Mouse (Mus musculus) myocyte (in vitro differentiated cells): ENCODE results near the gene Rapgef5.

Experiments
- CEBPB ChIP-seq: IDR thresholded peaks from 2 replicates; pipeline ENCODE4 v1.6.1; 2011; ENCODE audit warnings: mild to moderate bottlenecking, moderate library complexity; ENCODE audit not compliant: poor library complexity, insufficient read depth, severe bottlenecking
- MYOD1 ChIP-seq, 3 experiments: IDR thresholded peaks; one replicate each; pipeline ENCODE4 v1.6.1; 2011; ENCODE audit warnings: control low read depth in 2 of 3, low read depth in 2 of 3, mild to moderate bottlenecking in 2 of 3, moderate library complexity in 1 of 3; ENCODE audit not compliant: insufficient read length in 2 of 3, control insufficient read depth in 1 of 3
- MYOG ChIP-seq, 3 experiments: IDR thresholded peaks; one replicate each; pipeline ENCODE4 v1.6.1; 2011; ENCODE audit warnings: control low read depth in 2 of 3, low read depth in 2 of 3, mild to moderate bottlenecking in 2 of 3; ENCODE audit not compliant: insufficient read length in 2 of 3, control insufficient read depth in 1 of 3, insufficient read depth in 1 of 3
- POLR2A ChIP-seq: IDR thresholded peaks from one replicate; pipeline ENCODE4 v1.6.1; 2011; ENCODE audit warnings: low read depth, mild to moderate bottlenecking, control low read depth, moderate library complexity; ENCODE audit not compliant: insufficient read length
- TCF12 ChIP-seq: IDR thresholded peaks from one replicate; pipeline ENCODE4 v1.6.1; 2011; ENCODE audit warnings: mild to moderate bottlenecking, control low read depth; ENCODE audit not compliant: poor library complexity, insufficient read depth, severe bottlenecking

GRCm38 (mm10) chr12:117513150-117513932 lies 2.9 kb upstream of the Rapgef5 start:
- TF ChIP-seq MYOD1 (IDR thresholded peaks at IDR 0.05; ENCODE audit: control insufficient read depth in 1 of 3, insufficient read length in 2 of 3, low read depth in 2 of 3) (no peak), POLR2A (no peak), CEBPB (no peak), TCF12 (no peak), MYOG (IDR thresholded peaks at IDR 0.05; ENCODE audit: control insufficient read depth in 1 of 3, insufficient read depth in 1 of 3, insufficient read length in 2 of 3, low read depth in 2 of 3) (no peak)
